Mouse (Mus musculus): ENCODE measurements around the gene Pctp. TPM values are rescaled to one million over a fixed set of nuclear protein-coding genes. Genes with fewer than 3 reads are reported as not detected.

Pctp gene
- 6.3 and 6.5 TPM in 2 replicates for polyA plus RNA-seq (2014; fragmentation: Nextera tagmentation; extraction: Ambion mirVana)

GRCm38 (mm10) chr11:90002231-90002986 is at the start of gene Pctp:
Gene Pctp, minus strand, starts transcription at chr11:90002894.
- Histone ChIP-seq H3K9ac (ENCODE audit: low read length) (peak within 1 kb of the TSS; percentile 79), H3K27me3 (ENCODE audit: control insufficient read depth, insufficient read depth, low read length) (no peaks in the 10 kb centered on the region), H3K4me1 (ENCODE audit: control insufficient read depth in 2 of 2, insufficient read depth in 2 of 2, low read length in 2 of 2) (peaks cover 0 to 3% of the 10 kb centered on the region in 2 experiments; a peak in 1 of 4 replicates), H3K4me3 (ENCODE audit: control insufficient read depth in 1 of 2, insufficient read depth in 1 of 2, low read depth in 1 of 2, low read length in 2 of 2) (peak within 1 kb of the TSS; percentile 49 to 60), H3K4me2 (ENCODE audit: low read length) (peak within 1 kb of the TSS; percentile 82), H3K36me3 (ENCODE audit: control insufficient read depth, insufficient read depth, low read length) (no peaks in the 10 kb centered on the region), H3K9me3 (ENCODE audit: control insufficient read depth, low read length) (no peaks in the 10 kb centered on the region), H3K27ac (replicated peaks in 1 of 2; ENCODE audit: control insufficient read depth in 1 of 2, insufficient read depth in 1 of 2, low read depth in 2 of 2, low read length in 2 of 2) (0 out of 4 replicates have a peak within 1 kb of the TSS, but pooled peaks of 1 of the 2 experiments have one; percentile 25)
- peak; percentile 95 for ATAC-seq (ENCODE audit: insufficient number of reproducible peaks, insufficient read depth, low FRiP score, low read depth)
- WGBS, result 9% methylated on average over 35 of the region's 35 CpGs

- Histone ChIP-seq H3K4me2 (ENCODE audit: low read length) (no peak overlapping the region), H3K36me3 (ENCODE audit: control insufficient read depth, insufficient read depth, low read length) (no peaks in the 10 kb centered on the region), H3K4me1 (ENCODE audit: control insufficient read depth in 2 of 2, insufficient read depth in 2 of 2, low read length in 2 of 2) (peaks cover 7% of the 10 kb centered on the region in 2 experiments; a peak in 2 of 4 replicates), H3K9me3 (ENCODE audit: control insufficient read depth, low read length) (no peaks in the 10 kb centered on the region), H3K9ac (ENCODE audit: low read length) (no peak overlapping the region), H3K4me3 (ENCODE audit: control insufficient read depth in 1 of 2, insufficient read depth in 1 of 2, low read depth in 1 of 2, low read length in 2 of 2) (no peak overlapping the region), H3K27me3 (ENCODE audit: control insufficient read depth, insufficient read depth, low read length) (no peaks in the 10 kb centered on the region), H3K27ac (replicated peaks in 1 of 2; ENCODE audit: control insufficient read depth in 1 of 2, insufficient read depth in 1 of 2, low read depth in 2 of 2, low read length in 2 of 2) (no peak overlapping the region)
- WGBS, result 66% methylated on average over 7 of the region's 7 CpGs
- no peak for ATAC-seq (ENCODE audit: insufficient number of reproducible peaks, insufficient read depth, low FRiP score, low read depth)
These were observed 47.3 kb upstream of the Pctp start for GRCm38 (mm10) chr11:90050016-90050415.

GRCm38 (mm10) chr11:90047271-90047670 is 44.6 kb upstream of the Pctp start:
- no peak overlapping the region for H3K9ac ChIP-seq (ENCODE audit: low read length)
- H3K4me2 ChIP-seq (ENCODE audit: low read length), result no peak overlapping the region
- 0 out of 4 replicates have a peak, but pooled peaks cover 0 to 2% of the 10 kb centered on the region in 2 experiments for H3K4me1 ChIP-seq (ENCODE audit: control insufficient read depth in 2 of 2, insufficient read depth in 2 of 2, low read length in 2 of 2)
- no peaks in the 10 kb centered on the region for H3K27me3 ChIP-seq (ENCODE audit: control insufficient read depth, insufficient read depth, low read length)
- no peak overlapping the region for H3K27ac ChIP-seq (replicated peaks in 1 of 2; ENCODE audit: control insufficient read depth in 1 of 2, insufficient read depth in 1 of 2, low read depth in 2 of 2, low read length in 2 of 2)
- H3K4me3 ChIP-seq (ENCODE audit: control insufficient read depth in 1 of 2, insufficient read depth in 1 of 2, low read depth in 1 of 2, low read length in 2 of 2), result no peak overlapping the region
- no peaks in the 10 kb centered on the region for H3K9me3 ChIP-seq (ENCODE audit: control insufficient read depth, low read length)
- H3K36me3 ChIP-seq (ENCODE audit: control insufficient read depth, insufficient read depth, low read length), result no peaks in the 10 kb centered on the region
- ATAC-seq (ENCODE audit: insufficient number of reproducible peaks, insufficient read depth, low FRiP score, low read depth), result no peak
- WGBS, result 56% methylated on average over 9 of the region's 9 CpGs

GRCm38 (mm10) chr11:90046211-90046610 is 43.5 kb upstream of the Pctp start:
- H3K27ac ChIP-seq (replicated peaks in 1 of 2; ENCODE audit: control insufficient read depth in 1 of 2, insufficient read depth in 1 of 2, low read depth in 2 of 2, low read length in 2 of 2), result no peak overlapping the region
- no peaks in the 10 kb centered on the region for H3K36me3 ChIP-seq (ENCODE audit: control insufficient read depth, insufficient read depth, low read length)
- no peak overlapping the region for H3K9ac ChIP-seq (ENCODE audit: low read length)
- ATAC-seq (ENCODE audit: insufficient number of reproducible peaks, insufficient read depth, low FRiP score, low read depth), result no peak
- H3K9me3 ChIP-seq (ENCODE audit: control insufficient read depth, low read length), result no peaks in the 10 kb centered on the region
- H3K4me2 ChIP-seq (ENCODE audit: low read length), result no peak overlapping the region
- no peaks in the 10 kb centered on the region for H3K27me3 ChIP-seq (ENCODE audit: control insufficient read depth, insufficient read depth, low read length)
- no peak overlapping the region for H3K4me3 ChIP-seq (ENCODE audit: control insufficient read depth in 1 of 2, insufficient read depth in 1 of 2, low read depth in 1 of 2, low read length in 2 of 2)
- 35% methylated on average over 7 of the region's 7 CpGs for WGBS
- H3K4me1 ChIP-seq (ENCODE audit: control insufficient read depth in 2 of 2, insufficient read depth in 2 of 2, low read length in 2 of 2), result 0 out of 4 replicates have a peak, but pooled peaks cover 0 to 2% of the 10 kb centered on the region in 2 experiments

- no peak for ATAC-seq (ENCODE audit: insufficient number of reproducible peaks, insufficient read depth, low FRiP score, low read depth)
- 81% methylated on average over 4 of the region's 4 CpGs for WGBS
These were observed 41.8 kb upstream of the Pctp start for GRCm38 (mm10) chr11:90044459-90044858.

GRCm38 (mm10) chr11:90038022-90038421 is 35.3 kb upstream of the Pctp start:
- no peak for ATAC-seq (ENCODE audit: insufficient number of reproducible peaks, insufficient read depth, low FRiP score, low read depth)
- Histone ChIP-seq H3K36me3 (ENCODE audit: control insufficient read depth, insufficient read depth, low read length) (no peaks in the 10 kb centered on the region), H3K4me2 (ENCODE audit: low read length) (no peak overlapping the region), H3K9me3 (ENCODE audit: control insufficient read depth, low read length) (peaks cover 4% of the 10 kb centered on the region; the same call in 1 of the 2 replicates), H3K27me3 (ENCODE audit: control insufficient read depth, insufficient read depth, low read length) (no peaks in the 10 kb centered on the region), H3K27ac (replicated peaks in 1 of 2; ENCODE audit: control insufficient read depth in 1 of 2, insufficient read depth in 1 of 2, low read depth in 2 of 2, low read length in 2 of 2) (no peak overlapping the region), H3K4me1 (ENCODE audit: control insufficient read depth in 2 of 2, insufficient read depth in 2 of 2, low read length in 2 of 2) (peaks cover 0 to 8% of the 10 kb centered on the region in 2 experiments; a peak in 3 of 4 replicates), H3K9ac (ENCODE audit: low read length) (no peak overlapping the region), H3K4me3 (ENCODE audit: control insufficient read depth in 1 of 2, insufficient read depth in 1 of 2, low read depth in 1 of 2, low read length in 2 of 2) (no peak overlapping the region)
- WGBS, result 20% methylated on average over 5 of the region's 5 CpGs

More at GRCm38 (mm10) chr11:90044459-90044858, 41.8 kb upstream of the Pctp start:
- H3K4me3 ChIP-seq (ENCODE audit: control insufficient read depth in 1 of 2, insufficient read depth in 1 of 2, low read depth in 1 of 2, low read length in 2 of 2), result no peak overlapping the region
- H3K27ac ChIP-seq (replicated peaks in 1 of 2; ENCODE audit: control insufficient read depth in 1 of 2, insufficient read depth in 1 of 2, low read depth in 2 of 2, low read length in 2 of 2), result no peak overlapping the region
- H3K36me3 ChIP-seq (ENCODE audit: control insufficient read depth, insufficient read depth, low read length), result no peaks in the 10 kb centered on the region
- no peaks in the 10 kb centered on the region for H3K27me3 ChIP-seq (ENCODE audit: control insufficient read depth, insufficient read depth, low read length)
- no peaks in the 10 kb centered on the region for H3K4me1 ChIP-seq (ENCODE audit: control insufficient read depth in 2 of 2, insufficient read depth in 2 of 2, low read length in 2 of 2)
- no peak overlapping the region for H3K9ac ChIP-seq (ENCODE audit: low read length)
- H3K9me3 ChIP-seq (ENCODE audit: control insufficient read depth, low read length), result no peaks in the 10 kb centered on the region
- no peak overlapping the region for H3K4me2 ChIP-seq (ENCODE audit: low read length)

GRCm38 (mm10) chr11:90036416-90036815 is 33.7 kb upstream of the Pctp start:
- WGBS, result 78% methylated on average over 4 of the region's 4 CpGs
- no peak overlapping the region for H3K4me2 ChIP-seq (ENCODE audit: low read length)
- H3K27ac ChIP-seq (replicated peaks in 1 of 2; ENCODE audit: control insufficient read depth in 1 of 2, insufficient read depth in 1 of 2, low read depth in 2 of 2, low read length in 2 of 2), result no peak overlapping the region
- H3K4me1 ChIP-seq (ENCODE audit: control insufficient read depth in 2 of 2, insufficient read depth in 2 of 2, low read length in 2 of 2), result peaks cover 0 to 13% of the 10 kb centered on the region in 2 experiments; a peak in 3 of 4 replicates
- no peak overlapping the region for H3K4me3 ChIP-seq (ENCODE audit: control insufficient read depth in 1 of 2, insufficient read depth in 1 of 2, low read depth in 1 of 2, low read length in 2 of 2)
- H3K9ac ChIP-seq (ENCODE audit: low read length), result no peak overlapping the region
- no peak for ATAC-seq (ENCODE audit: insufficient number of reproducible peaks, insufficient read depth, low FRiP score, low read depth)
- peaks cover 4% of the 10 kb centered on the region; the same call in 1 of the 2 replicates for H3K9me3 ChIP-seq (ENCODE audit: control insufficient read depth, low read length)
- H3K36me3 ChIP-seq (ENCODE audit: control insufficient read depth, insufficient read depth, low read length), result no peaks in the 10 kb centered on the region
- H3K27me3 ChIP-seq (ENCODE audit: control insufficient read depth, insufficient read depth, low read length), result peaks cover 13% of the 10 kb centered on the region

All from heart, embryonic 14.5 days (tissue).